Mouse (Mus musculus) CH12F3 (cell line): ENCODE measurements around the gene Ppp1r13b.

Source experiments
- in situ Hi-C: fragments of 300-500 bp; cut with MboI; formaldehyde crosslinking; loops from 2 replicates; pipeline ENCODE4 v1.14.3; 2020; ENCODE audit warnings: low sequenced_read_pairs

Ppp1r13b gene

GRCm38 (mm10) chr12:111830375-111830774 is 77.5 kb downstream of the Ppp1r13b start:
- in situ Hi-C loops, result no loop called here

GRCm38 (mm10) chr12:111829954-111830353 is 78.0 kb downstream of the Ppp1r13b start:
- in situ Hi-C loops, result no loop called here

- in situ Hi-C loops, result no loop called here
Measured at GRCm38 (mm10) chr12:111829447-111829846, 78.5 kb downstream of the Ppp1r13b start.

- in situ Hi-C loops, result no loop called here
Measured at GRCm38 (mm10) chr12:111827556-111827955, 80.4 kb downstream of the Ppp1r13b start.

GRCm38 (mm10) chr12:111821931-111822330 is 86.0 kb downstream of the Ppp1r13b start:
- in situ Hi-C loops, result no loop called here

- in situ Hi-C loops, result no loop called here
Measured at GRCm38 (mm10) chr12:111820708-111821107, 87.2 kb downstream of the Ppp1r13b start.

GRCm38 (mm10) chr12:111819936-111820335 is 88.0 kb downstream of the Ppp1r13b start:
- in situ Hi-C loops, result no loop called here

- in situ Hi-C loops, result no loop called here
Measured at GRCm38 (mm10) chr12:111817991-111818390, 89.9 kb downstream of the Ppp1r13b start.

GRCm38 (mm10) chr12:111816967-111817366 is 90.9 kb downstream of the Ppp1r13b start:
- in situ Hi-C loops, result no loop called here

- in situ Hi-C loops, result no loop called here
Measured at GRCm38 (mm10) chr12:111816528-111816927, 91.4 kb downstream of the Ppp1r13b start.

- in situ Hi-C loops, result no loop called here
Measured at GRCm38 (mm10) chr12:111814769-111815762, 92.8 kb downstream of the Ppp1r13b start.

GRCm38 (mm10) chr12:111813766-111814617 is 93.9 kb downstream of the Ppp1r13b start, which contains the start of the genes Xrcc3 and Zfyve21:
Xrcc3 (minus strand) TSS chr12:111813873.
Zfyve21 (plus strand) TSS chr12:111814170.
- in situ Hi-C loops, result no loop called here

- in situ Hi-C loops, result no loop called here
Measured at GRCm38 (mm10) chr12:111813111-111813765, 94.7 kb downstream of the Ppp1r13b start.

- in situ Hi-C loops, result no loop called here
Measured at GRCm38 (mm10) chr12:111812611-111813010, 95.3 kb downstream of the Ppp1r13b start.

GRCm38 (mm10) chr12:111812075-111812474 is 95.8 kb downstream of the Ppp1r13b start:
- in situ Hi-C loops, result no loop called here

GRCm38 (mm10) chr12:111809762-111810161 is 98.1 kb downstream of the Ppp1r13b start:
- in situ Hi-C loops, result no loop called here

GRCm38 (mm10) chr12:111808775-111809174 is 99.1 kb downstream of the Ppp1r13b start:
- in situ Hi-C loops, result no loop called here

- in situ Hi-C loops, result no loop called here
Measured at GRCm38 (mm10) chr12:111803538-111803937, 104.4 kb downstream of the Ppp1r13b start.

- in situ Hi-C loops, result no loop called here
Measured at GRCm38 (mm10) chr12:111800459-111801183, 107.3 kb downstream of the Ppp1r13b start.

- in situ Hi-C loops, result no loop called here
Measured at GRCm38 (mm10) chr12:111798493-111798892, 109.4 kb downstream of the Ppp1r13b start.
